Mouse (Mus musculus) MEL (cell line): ENCODE data around the gene Kdr.

Source experiments
- BHLHE40 ChIP-seq: IDR thresholded peaks from 2 replicates; pipeline ENCODE4 v1.6.1; 2012; ENCODE audit warnings: low read depth, mild to moderate bottlenecking, inconsistent platforms, low read length, improper control_type of control experiment, borderline replicate concordance
- NELFE ChIP-seq: IDR thresholded peaks from 2 replicates; pipeline ENCODE4 v1.6.1; 2011; ENCODE audit warnings: low read depth, low read length, improper control_type of control experiment
- ZNF384 ChIP-seq: IDR thresholded peaks from 2 replicates; pipeline ENCODE4 v1.6.1; 2012; ENCODE audit warnings: low read depth, mild to moderate bottlenecking, inconsistent platforms, low read length, improper control_type of control experiment

DNA sequence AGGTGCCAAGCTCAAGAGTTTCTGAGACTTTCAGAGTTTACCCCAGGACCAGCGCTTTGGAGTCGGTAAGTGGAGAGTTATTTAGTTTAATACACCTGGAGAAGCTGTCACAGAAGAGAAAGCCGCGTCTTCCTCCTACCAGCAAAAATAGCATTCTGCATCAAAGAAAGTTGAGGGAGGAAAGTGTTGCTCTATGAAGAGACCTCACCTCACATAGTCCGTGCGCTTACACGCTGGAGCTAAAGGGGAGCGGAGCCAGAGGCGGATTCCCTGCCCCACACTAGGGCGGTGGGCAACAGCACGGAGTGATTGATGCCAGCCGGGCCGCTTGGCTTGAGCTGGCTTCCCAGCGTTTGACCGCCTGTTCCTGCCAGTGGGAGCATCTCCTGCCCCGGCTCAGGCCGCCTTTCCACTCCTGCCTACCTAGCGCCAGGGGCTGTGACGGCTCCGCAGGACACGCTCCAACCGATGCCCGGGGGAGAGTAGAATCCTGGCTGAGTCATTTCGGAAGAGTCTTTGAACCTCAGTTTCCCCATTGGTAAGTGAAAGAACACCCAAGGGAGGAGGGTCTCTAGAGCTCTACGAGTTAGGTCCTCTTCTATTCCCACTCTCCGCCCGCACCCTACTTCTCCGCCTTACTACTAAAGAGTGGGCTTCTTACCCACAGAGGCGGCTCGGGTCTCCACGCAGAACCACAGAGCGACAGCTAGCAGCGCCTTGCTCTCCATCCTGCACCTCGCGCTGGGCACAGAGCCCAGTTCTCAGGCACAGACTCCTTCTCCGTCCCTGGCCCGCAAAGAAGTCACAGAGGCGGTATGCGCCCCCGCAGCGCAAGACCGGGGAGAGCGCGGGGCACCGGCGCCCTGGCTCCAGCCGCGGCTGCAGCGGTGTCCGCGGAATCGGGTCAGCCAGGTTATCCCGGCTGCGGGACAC, 551 bp downstream of the Kdr start:
- TF ChIP-seq ZNF384 (no peak), NELFE (no peak), BHLHE40 (no peak)
